Mouse (Mus musculus) E14TG2a.4 (cell line): ENCODE measurements at regions not wholly inside any gene's neighbourhood (a gene's known extent, or its start where the extent isn't known, plus 50 kb on each side); places are given as distances from the start of the nearest gene placed in this dataset.

ENCODE experiments used
- CTCF ChIP-seq: conservative IDR thresholded peaks from 2 replicates; pipeline ENCODE4 v1.5.1; 2014; ENCODE audit warnings: low read length
- POU5F1 ChIP-seq: IDR thresholded peaks from 2 replicates; pipeline ENCODE4 v1.6.1; 2014; ENCODE audit warnings: low read length, borderline replicate concordance

- TF ChIP-seq CTCF, result no peak
- TF ChIP-seq POU5F1, result no peak
Observed at GRCm38 (mm10) chr4:7755473-7755872, 483.4 kb downstream of the Car8 start.
